Mouse (Mus musculus) limb, embryonic 14.5 days (tissue): ENCODE data around the gene Olfr1415. TPM values are rescaled to one million over a fixed set of nuclear protein-coding genes. Genes with fewer than 3 reads are reported as not detected.

ENCODE experiments used
- ATAC-seq: fragments of 200-750 bp; cut with Nextera tagmentation; 2 replicates; pipeline ENCODE4 v1.8.0; 2017; ENCODE audit warnings: low read depth, moderate number of reproducible peaks, moderate TSS enrichment; ENCODE audit not compliant: low FRiP score
- DNase-seq: peaks from one replicate; pipeline ENCODE4 v3.0.0-alpha.2; 2015; ENCODE audit warnings: low spot score
- H3K27ac ChIP-seq: fragments of 300-500 bp; sonication (generic); replicated peaks from 2 replicates; pipeline ENCODE4 v1.5.1; 2014; ENCODE audit warnings: low read depth, mild to moderate bottlenecking, low read length, moderate library complexity, mixed read lengths
- H3K27me3 ChIP-seq: fragments of 300-500 bp; sonication (generic); 2 replicates; pipeline ENCODE4 v1.6.1; 2014; ENCODE audit warnings: low read length, mixed read lengths; ENCODE audit not compliant: control insufficient read depth, insufficient read depth
- H3K36me3 ChIP-seq: fragments of 300-500 bp; sonication (generic); 2 replicates; pipeline ENCODE4 v1.6.1; 2014; ENCODE audit warnings: mild to moderate bottlenecking, low read length, moderate library complexity, mixed read lengths; ENCODE audit not compliant: control insufficient read depth, insufficient read depth
- H3K4me1 ChIP-seq: fragments of 300-500 bp; sonication (generic); 2 replicates; pipeline ENCODE4 v1.6.1; 2014; ENCODE audit warnings: antibody characterized with exemption, low read length, mixed read lengths; ENCODE audit not compliant: control insufficient read depth, insufficient read depth
- H3K4me2 ChIP-seq: fragments of 300-500 bp; sonication (generic); replicated peaks from 2 replicates; pipeline ENCODE4 v1.6.1; 2014; ENCODE audit warnings: low read depth, mild to moderate bottlenecking, low read length, moderate library complexity; ENCODE audit not compliant: severe bottlenecking
- H3K4me3 ChIP-seq: fragments of 300-500 bp; sonication (generic); replicated peaks from 2 replicates; pipeline ENCODE4 v1.5.1; 2014; ENCODE audit warnings: low read length
- H3K9ac ChIP-seq: fragments of 300-500 bp; sonication (generic); 2 replicates; pipeline ENCODE4 v1.6.1; 2014; ENCODE audit warnings: mild to moderate bottlenecking, low read depth, low read length, moderate library complexity; ENCODE audit not compliant: severe bottlenecking
- H3K9me3 ChIP-seq: fragments of 300-500 bp; sonication (generic); 2 replicates; pipeline ENCODE4 v1.6.1; 2016; ENCODE audit warnings: low read length; ENCODE audit not compliant: control insufficient read depth
- POLR2A ChIP-seq: fragments of 200-500 bp; IDR thresholded peaks from 2 replicates; pipeline ENCODE4 v1.8.0; 2012; ENCODE audit warnings: inconsistent platforms, mild to moderate bottlenecking, moderate library complexity, borderline replicate concordance; ENCODE audit not compliant: insufficient read depth, insufficient read length; ENCODE audit errors: extremely low read depth
- WGBS: fragments of 180-500 bp; shearing (Covaris S2); extraction: QIAGEN DNeasy Blood & Tissue Kit; methylation state at CpG from one replicate; pipeline ENCODE4 v1.1.7; 2014; 5-methylcytosine and 5-hydroxymethylcytosine counted together
- polyA plus RNA-seq, 2 experiments: library from polyadenylated mRNA; depleted of rRNA in 1 of 2; stranded (reverse) in 1 of 2; unstranded in 1 of 2; fragments of >200 nt; fragmentation: Nextera tagmentation in 1 of 2; extraction: Ambion mirVana in 1 of 2; gene quantifications; 2 replicates each; pipeline versions ENCODE4 v1.2.1 to v1.2.3; 2012 to 2014

The Olfr1415 gene
- polyA plus RNA-seq, 2 experiments: not detected

- ATAC-seq (peak; percentile 93), DNase-seq (peak; percentile 94)
- peak within 1 kb of the TSS; percentile 74 for H3K27ac ChIP-seq
- H3K4me2 ChIP-seq: peak within 1 kb of the TSS; percentile 93
- H3K4me3 ChIP-seq: peak within 1 kb of the TSS; percentile 72
- no peaks in the 10 kb centered on the region for H3K27me3 ChIP-seq
- no peaks in the 10 kb centered on the region for H3K9me3 ChIP-seq
- peaks cover 7% of the 10 kb centered on the region for H3K4me1 ChIP-seq
- peaks cover 25% of the 10 kb centered on the region for H3K36me3 ChIP-seq
- H3K9ac ChIP-seq: peak within 1 kb of the TSS; percentile 96
- 1% methylated on average over 56 of the region's 67 CpGs for WGBS
- TF ChIP-seq POLR2A: peak; percentile 26; the same call in 1 of the 2 replicates
Observed at GRCm38 (mm10) chr1:92473165-92474041, 22.5 kb downstream of the Olfr1415 start, which contains the start of gene Ndufa10. Ndufa10 (minus strand) TSS chr1:92473860.

GRCm38 (mm10) chr1:92468891-92469290 is 27.0 kb downstream of the Olfr1415 start:
- no peak for DNase-seq
- Histone ChIP-seq H3K4me1 (peaks cover 4% of the 10 kb centered on the region), H3K27me3 (no peaks in the 10 kb centered on the region), H3K27ac (no peak overlapping the region), H3K9ac (no peak overlapping the region), H3K36me3 (peaks cover 70% of the 10 kb centered on the region), H3K9me3 (no peaks in the 10 kb centered on the region), H3K4me3 (no peak overlapping the region), H3K4me2 (no peak overlapping the region)
- TF ChIP-seq POLR2A: no peak
- 85% methylated on average over 4 of the region's 4 CpGs for WGBS
- ATAC-seq: no peak

- Histone ChIP-seq H3K36me3 (peaks cover 88% of the 10 kb centered on the region), H3K4me1 (no peaks in the 10 kb centered on the region), H3K4me3 (no peak overlapping the region), H3K4me2 (no peak overlapping the region), H3K27ac (no peak overlapping the region), H3K9ac (no peak overlapping the region), H3K9me3 (no peaks in the 10 kb centered on the region), H3K27me3 (no peaks in the 10 kb centered on the region)
- 93% methylated on average over 6 of the region's 6 CpGs for WGBS
- TF ChIP-seq POLR2A: no peak
- ATAC-seq: no peak
- no peak for DNase-seq
Observed at GRCm38 (mm10) chr1:92458416-92458815, 37.5 kb downstream of the Olfr1415 start.

GRCm38 (mm10) chr1:92457758-92458157 is 38.1 kb downstream of the Olfr1415 start:
- DNase-seq: no peak

GRCm38 (mm10) chr1:92453751-92454445 is 42.0 kb downstream of the Olfr1415 start:
- Histone ChIP-seq H3K4me2 (no peak overlapping the region), H3K9ac (no peak overlapping the region), H3K27me3 (no peaks in the 10 kb centered on the region), H3K9me3 (no peaks in the 10 kb centered on the region), H3K4me3 (no peak overlapping the region), H3K27ac (no peak overlapping the region), H3K4me1 (no peaks in the 10 kb centered on the region), H3K36me3 (peaks cover 89% of the 10 kb centered on the region)
- DNase-seq (peak; percentile 38), ATAC-seq (no peak)
- TF ChIP-seq POLR2A: no peak
- WGBS: 76% methylated on average over 8 of the region's 8 CpGs

More at GRCm38 (mm10) chr1:92457758-92458157, 38.1 kb downstream of the Olfr1415 start:
- Histone ChIP-seq H3K27ac (no peak overlapping the region), H3K4me2 (no peak overlapping the region), H3K4me3 (no peak overlapping the region), H3K9ac (no peak overlapping the region), H3K27me3 (no peaks in the 10 kb centered on the region), H3K4me1 (no peaks in the 10 kb centered on the region), H3K36me3 (peaks cover 89% of the 10 kb centered on the region), H3K9me3 (no peaks in the 10 kb centered on the region)
- no peak for TF ChIP-seq POLR2A
- no peak for ATAC-seq
